Mouse (Mus musculus): ENCODE measurements around the gene D17Wsu92e.

DNA sequence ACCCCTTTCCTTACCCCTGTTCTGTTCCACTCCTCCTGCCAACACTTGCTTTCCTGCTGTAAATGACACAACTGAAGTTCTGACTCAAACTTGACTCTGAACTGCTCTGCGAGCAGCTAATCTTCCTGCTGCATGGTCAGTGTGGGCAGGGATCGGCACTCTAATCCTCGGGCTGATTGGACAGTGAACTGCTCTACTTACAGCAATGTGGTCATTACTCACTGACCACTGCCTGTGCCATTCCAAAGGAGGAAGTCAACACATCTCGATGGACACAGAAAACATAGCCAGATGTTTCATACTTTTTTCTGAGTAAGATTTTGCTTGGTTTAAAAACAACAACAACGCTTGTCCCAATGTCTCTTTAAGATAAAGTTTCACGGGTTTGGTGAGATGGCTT lies 55.4 kb downstream of the D17Wsu92e start:
- TF ChIP-seq CTCF (IDR thresholded peaks at IDR 0.05; ENCODE audit: low read depth, low read length), result no peak
- TF ChIP-seq POLR2A (IDR thresholded peaks at IDR 0.05; ENCODE audit: extremely low read depth, insufficient read depth, low read length), result no peak
